Mouse (Mus musculus) G1E (cell line): ENCODE results near the gene Mthfs.

ENCODE experiments used
- GATA1 ChIP-seq: IDR thresholded peaks from 2 replicates; pipeline ENCODE4 v1.6.1; 2012; ENCODE audit warnings: borderline replicate concordance, low read length, inconsistent platforms, mixed read lengths
- TAL1 ChIP-seq: conservative IDR thresholded peaks from 2 replicates; pipeline ENCODE4 v1.6.1; 2012; ENCODE audit warnings: low read depth, low read length, inconsistent platforms, mixed read lengths

GRCm38 (mm10) chr9:89373731-89374130 lies 163.3 kb downstream of the Mthfs start:
- TF ChIP-seq GATA1 (no peak), TAL1 (no peak)
